Mouse (Mus musculus) bone marrow, adult 2 months (tissue): ENCODE results near the gene Fcamr.

ENCODE experiments used
- CTCF ChIP-seq: fragments of 200-500 bp; IDR thresholded peaks from 2 replicates; pipeline ENCODE4 v1.5.1; 2011; ENCODE audit warnings: low read length, control low read depth; ENCODE audit not compliant: control insufficient read depth, insufficient read depth
- POLR2A ChIP-seq: fragments of 200-500 bp; IDR thresholded peaks from 2 replicates; pipeline ENCODE4 v1.6.1; 2011; ENCODE audit warnings: low read depth, mild to moderate bottlenecking, control low read depth, low read length, borderline replicate concordance; ENCODE audit not compliant: control insufficient read depth

GRCm38 (mm10) chr1:130798551-130798950, 2.2 kb upstream of the Fcamr start:
- no peak for TF ChIP-seq CTCF
- TF ChIP-seq POLR2A: no peak
